Mouse (Mus musculus) kidney, postnatal 0 days (tissue): ENCODE data around the gene Tnks2. TPM values are rescaled to one million over a fixed set of nuclear protein-coding genes. Genes with fewer than 3 reads are reported as not detected.

Experiments
- ATAC-seq: fragments of 200-750 bp; cut with Nextera tagmentation; replicated peaks from 2 replicates; pipeline ENCODE4 v1.8.0; 2017; ENCODE audit warnings: low read depth, moderate number of reproducible peaks, moderate TSS enrichment, moderate library complexity; ENCODE audit not compliant: low FRiP score
- DNase-seq: peaks from one replicate; pipeline ENCODE4 v3.0.0-alpha.2; 2016; ENCODE audit warnings: low spot score
- H3K27ac ChIP-seq: fragments of 300-500 bp; sonication (generic); 2 replicates; pipeline ENCODE4 v1.5.1; 2014; ENCODE audit warnings: mild to moderate bottlenecking
- H3K27me3 ChIP-seq: fragments of 300-500 bp; sonication (generic); 2 replicates; pipeline ENCODE4 v1.6.1; 2014; ENCODE audit warnings: low read length, mixed read lengths; ENCODE audit not compliant: insufficient read depth
- H3K36me3 ChIP-seq: fragments of 300-500 bp; sonication (generic); 2 replicates; pipeline ENCODE4 v1.6.1; 2014; ENCODE audit warnings: low read length, mixed read lengths; ENCODE audit not compliant: insufficient read depth
- H3K4me1 ChIP-seq: fragments of 300-500 bp; sonication (generic); replicated peaks from 2 replicates; pipeline ENCODE4 v1.6.1; 2014; ENCODE audit warnings: antibody characterized with exemption, low read length, mixed read lengths; ENCODE audit not compliant: insufficient read depth
- H3K4me2 ChIP-seq: fragments of 300-500 bp; sonication (generic); 2 replicates; pipeline ENCODE4 v1.6.1; 2014; ENCODE audit warnings: mild to moderate bottlenecking, low read length, moderate library complexity, mixed read lengths
- H3K4me3 ChIP-seq: fragments of 300-500 bp; sonication (generic); replicated peaks from 2 replicates; pipeline ENCODE4 v1.5.1; 2014; ENCODE audit warnings: low read depth, low read length
- H3K9ac ChIP-seq: fragments of 300-500 bp; sonication (generic); 2 replicates; pipeline ENCODE4 v1.6.1; 2014; ENCODE audit warnings: low read depth, low read length
- H3K9me3 ChIP-seq: fragments of 300-500 bp; sonication (generic); replicated peaks from 2 replicates; pipeline ENCODE4 v1.6.1; 2016; ENCODE audit warnings: low read length, inconsistent platforms, mixed read lengths
- CTCF ChIP-seq: IDR thresholded peaks from 2 replicates; pipeline ENCODE4 v1.5.1; 2016; ENCODE audit warnings: antibody characterized with exemption, low read depth, mild to moderate bottlenecking, moderate library complexity
- whole genome bisulfite sequencing: fragments of 180-500 bp; shearing (Covaris S2); extraction: QIAGEN DNeasy Blood & Tissue Kit; methylation state at CpG from one replicate; pipeline ENCODE4 v1.1.7; 2014; 5-methylcytosine and 5-hydroxymethylcytosine counted together
- polyA plus RNA-seq: library from polyadenylated mRNA; unstranded; fragments of >200 nt; fragmentation: Nextera tagmentation; extraction: Ambion mirVana; gene quantifications from 2 replicates; pipeline ENCODE4 v1.2.1, GENCODE M21; 2015

Tnks2 gene
- polyA plus RNA-seq, 1 experiment from 2014 or later, result 38.1 TPM

GRCm38 (mm10) chr19:36926553-36927236 lies 92.7 kb downstream of the Tnks2 start:
- H3K27me3 ChIP-seq, result no peaks in the 10 kb centered on the region
- TF ChIP-seq CTCF, result no peak
- H3K27ac ChIP-seq, result peak overlapping the region; percentile 92
- H3K4me3 ChIP-seq, result peak overlapping the region; percentile 74
- peaks cover 7% of the 10 kb centered on the region; the same call in 1 of the 2 replicates for H3K4me1 ChIP-seq
- WGBS, result under 1% methylated on average over 26 of the region's 26 CpGs
- H3K36me3 ChIP-seq, result no peaks in the 10 kb centered on the region
- H3K9ac ChIP-seq, result peak overlapping the region; percentile 72
- H3K9me3 ChIP-seq, result no peaks in the 10 kb centered on the region
- peak overlapping the region; percentile 59 for H3K4me2 ChIP-seq
- ATAC-seq, result no peak
- peak; percentile 62 for DNase-seq

DNA sequence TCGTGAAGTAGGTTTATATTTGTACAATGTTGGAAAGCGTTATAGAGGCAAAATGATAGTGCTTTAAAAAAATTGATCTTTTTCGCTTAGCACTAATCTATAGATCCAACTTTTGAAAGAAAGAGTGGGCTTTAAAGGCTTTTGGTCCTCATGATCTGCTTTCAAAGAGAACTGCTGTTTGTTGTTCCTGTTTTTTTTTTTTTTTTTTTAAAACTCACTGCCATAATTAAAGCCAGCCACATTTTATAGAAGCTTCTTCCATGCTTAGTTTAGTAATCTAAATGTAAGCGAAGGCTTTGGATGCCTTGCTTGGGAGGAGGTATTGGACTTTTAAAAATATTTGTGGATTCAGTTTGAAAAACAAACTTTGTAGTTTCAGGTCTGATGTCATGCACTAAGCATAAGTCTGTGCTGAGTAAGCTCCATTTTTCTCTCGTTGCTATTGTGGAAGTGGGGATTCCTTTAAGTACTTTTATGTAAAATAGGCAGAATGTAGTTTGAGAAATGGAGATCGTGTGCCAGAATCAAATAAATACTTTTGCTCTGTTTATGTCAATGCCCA lies 93.8 kb downstream of the Tnks2 start:
- peaks cover 7% of the 10 kb centered on the region; the same call in 1 of the 2 replicates for H3K4me1 ChIP-seq
- H3K9me3 ChIP-seq, result no peaks in the 10 kb centered on the region
- H3K9ac ChIP-seq, result no peak overlapping the region
- H3K4me2 ChIP-seq, result no peak overlapping the region; the same call in 1 of the 2 replicates
- no peaks in the 10 kb centered on the region for H3K36me3 ChIP-seq
- H3K27me3 ChIP-seq, result no peaks in the 10 kb centered on the region
- no peak overlapping the region for H3K27ac ChIP-seq
- ATAC-seq (no peak), DNase-seq (no peak)
- no peak for TF ChIP-seq CTCF
- no peak overlapping the region for H3K4me3 ChIP-seq
- WGBS, result 78% methylated on average over 6 of the region's 6 CpGs

- no peak overlapping the region for H3K9ac ChIP-seq
- H3K4me3 ChIP-seq, result no peak overlapping the region
- H3K27me3 ChIP-seq, result no peaks in the 10 kb centered on the region
- no peak overlapping the region for H3K4me2 ChIP-seq
- no peak for DNase-seq
- no peaks in the 10 kb centered on the region for H3K36me3 ChIP-seq
- ATAC-seq, result no peak
- H3K4me1 ChIP-seq, result peaks cover 7% of the 10 kb centered on the region; the same call in 1 of the 2 replicates
- no peaks in the 10 kb centered on the region for H3K9me3 ChIP-seq
- H3K27ac ChIP-seq, result no peak overlapping the region
- no peak for TF ChIP-seq CTCF
Measured at GRCm38 (mm10) chr19:36929816-36930215, 95.8 kb downstream of the Tnks2 start.

DNA sequence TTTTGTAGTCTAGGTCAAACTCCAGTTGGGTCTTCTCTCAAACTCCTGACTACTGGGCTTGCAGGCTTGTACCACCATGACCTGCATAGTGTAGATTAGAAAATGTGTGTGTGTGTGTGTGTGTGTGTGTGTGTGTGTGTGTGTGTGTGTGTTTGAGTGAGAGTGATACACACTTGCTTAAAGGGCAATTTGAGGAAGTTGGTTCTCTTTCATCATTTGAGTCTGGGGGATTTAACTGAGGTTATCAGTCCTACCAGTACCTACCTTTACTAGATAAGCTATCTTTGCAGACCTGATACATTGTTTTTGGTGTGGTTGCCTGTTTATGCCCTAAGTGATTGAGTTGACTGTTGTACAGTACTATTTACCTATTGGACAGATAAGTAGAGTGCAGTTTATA lies 98.1 kb downstream of the Tnks2 start:
- H3K27ac ChIP-seq, result no peak overlapping the region
- no peak overlapping the region for H3K4me2 ChIP-seq
- H3K9me3 ChIP-seq, result no peaks in the 10 kb centered on the region
- 0 out of 2 replicates have a peak, but pooled peaks cover 2% of the 10 kb centered on the region for H3K4me1 ChIP-seq
- DNase-seq (no peak), ATAC-seq (no peak)
- H3K4me3 ChIP-seq, result no peak overlapping the region
- TF ChIP-seq CTCF, result no peak
- H3K36me3 ChIP-seq, result no peaks in the 10 kb centered on the region
- no peaks in the 10 kb centered on the region for H3K27me3 ChIP-seq
- H3K9ac ChIP-seq, result no peak overlapping the region

GRCm38 (mm10) chr19:36932613-36933012 lies 98.6 kb downstream of the Tnks2 start:
- no peak for ATAC-seq

DNA sequence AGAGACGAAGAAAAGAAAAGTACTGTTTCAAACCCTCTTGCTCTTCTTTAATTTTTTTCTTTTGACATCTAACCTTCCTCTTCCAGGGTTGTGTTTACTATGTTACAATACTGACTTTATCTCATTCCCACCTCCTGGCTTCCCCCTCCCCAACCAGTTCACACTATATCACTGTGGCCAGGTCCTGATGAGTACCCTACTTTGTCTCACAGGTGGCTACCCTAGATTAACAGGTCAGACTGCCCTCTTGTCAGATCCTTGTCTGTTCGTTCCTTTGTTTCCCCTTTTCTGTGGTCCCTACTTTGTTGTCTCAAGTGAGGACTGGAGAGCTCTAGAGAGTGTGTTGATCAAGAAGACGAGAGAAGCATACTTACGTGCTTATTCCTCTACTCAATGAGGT lies 102.3 kb downstream of the Tnks2 start:
- no peaks in the 10 kb centered on the region for H3K36me3 ChIP-seq
- H3K4me1 ChIP-seq, result no peaks in the 10 kb centered on the region
- no peak overlapping the region for H3K4me2 ChIP-seq
- 89% methylated on average over 4 of the region's 4 CpGs for WGBS
- no peak overlapping the region for H3K27ac ChIP-seq
- H3K27me3 ChIP-seq, result no peaks in the 10 kb centered on the region
- H3K9me3 ChIP-seq, result no peaks in the 10 kb centered on the region
- no peak overlapping the region for H3K9ac ChIP-seq
- DNase-seq, result no peak
- no peak overlapping the region for H3K4me3 ChIP-seq
- ATAC-seq, result no peak
- no peak for TF ChIP-seq CTCF

More at GRCm38 (mm10) chr19:36932613-36933012, 98.6 kb downstream of the Tnks2 start:
- no peaks in the 10 kb centered on the region for H3K9me3 ChIP-seq
- no peak overlapping the region for H3K4me3 ChIP-seq
- H3K9ac ChIP-seq, result no peak overlapping the region
- TF ChIP-seq CTCF, result no peak
- H3K36me3 ChIP-seq, result no peaks in the 10 kb centered on the region
- H3K4me1 ChIP-seq, result no peaks in the 10 kb centered on the region
- H3K4me2 ChIP-seq, result no peak overlapping the region
- no peak overlapping the region for H3K27ac ChIP-seq
- 88% methylated on average over 2 of the region's 2 CpGs for WGBS
- no peaks in the 10 kb centered on the region for H3K27me3 ChIP-seq
- no peak for DNase-seq
